Mouse (Mus musculus) embryonic facial prominence, embryonic 15.5 days (tissue): ENCODE results near the gene Prep. TPM values are rescaled to one million over a fixed set of nuclear protein-coding genes. Genes with fewer than 3 reads are reported as not detected.

Experiments used
- ATAC-seq: fragments of 200-750 bp; cut with Nextera tagmentation; 2 replicates; pipeline ENCODE4 v1.8.0; 2017; ENCODE audit warnings: low read depth, moderate TSS enrichment; ENCODE audit not compliant: insufficient number of reproducible peaks, low FRiP score, low TSS enrichment
- H3K27ac ChIP-seq: fragments of 300-500 bp; sonication (generic); replicated peaks from 2 replicates; pipeline ENCODE4 v1.5.1; 2015; ENCODE audit warnings: mild to moderate bottlenecking, inconsistent platforms
- H3K27me3 ChIP-seq: fragments of 300-500 bp; sonication (generic); 2 replicates; pipeline ENCODE4 v1.6.1; 2015; ENCODE audit warnings: inconsistent platforms
- H3K36me3 ChIP-seq: fragments of 300-500 bp; sonication (generic); 2 replicates; pipeline ENCODE4 v1.6.1; 2015; ENCODE audit warnings: mild to moderate bottlenecking, inconsistent platforms
- H3K4me1 ChIP-seq: fragments of 300-500 bp; sonication (generic); 2 replicates; pipeline ENCODE4 v1.6.1; 2015; ENCODE audit warnings: inconsistent platforms
- H3K4me2 ChIP-seq: fragments of 300-500 bp; sonication (generic); replicated peaks from 2 replicates; pipeline ENCODE4 v1.6.1; 2015; ENCODE audit warnings: mild to moderate bottlenecking, inconsistent platforms
- H3K4me3 ChIP-seq: fragments of 300-500 bp; sonication (generic); replicated peaks from 2 replicates; pipeline ENCODE4 v1.5.1; 2015; ENCODE audit warnings: mild to moderate bottlenecking, inconsistent platforms
- H3K9ac ChIP-seq: fragments of 300-500 bp; sonication (generic); 2 replicates; pipeline ENCODE4 v1.6.1; 2015; ENCODE audit warnings: inconsistent platforms
- H3K9me3 ChIP-seq: fragments of 300-500 bp; sonication (generic); replicated peaks from 2 replicates; pipeline ENCODE4 v1.6.1; 2016; ENCODE audit warnings: inconsistent platforms
- WGBS: fragments of 180-500 bp; shearing (Covaris S2); methylation state at CpG from one replicate; pipeline ENCODE4 v1.1.7; 2015; 5-methylcytosine and 5-hydroxymethylcytosine counted together
- polyA plus RNA-seq: library from polyadenylated mRNA; unstranded; fragments of >200 nt; fragmentation: Nextera tagmentation; extraction: Ambion mirVana; gene quantifications from 2 replicates; pipeline ENCODE4 v1.2.1, GENCODE M21; 2015

Gene Prep
- polyA plus RNA-seq, 1 experiment from 2014 or later, result 20.2 TPM

- Histone ChIP-seq H3K27ac (no peak overlapping the region), H3K9me3 (no peaks in the 10 kb centered on the region), H3K4me3 (no peak overlapping the region), H3K27me3 (no peaks in the 10 kb centered on the region), H3K4me1 (no peaks in the 10 kb centered on the region), H3K9ac (no peak overlapping the region), H3K36me3 (peaks cover 61% of the 10 kb centered on the region), H3K4me2 (no peak overlapping the region)
- WGBS, result 94% methylated on average over 3 of the region's 3 CpGs
- no peak for ATAC-seq
Measured at GRCm38 (mm10) chr10:45121637-45122036, 54.6 kb downstream of the Prep start.

DNA sequence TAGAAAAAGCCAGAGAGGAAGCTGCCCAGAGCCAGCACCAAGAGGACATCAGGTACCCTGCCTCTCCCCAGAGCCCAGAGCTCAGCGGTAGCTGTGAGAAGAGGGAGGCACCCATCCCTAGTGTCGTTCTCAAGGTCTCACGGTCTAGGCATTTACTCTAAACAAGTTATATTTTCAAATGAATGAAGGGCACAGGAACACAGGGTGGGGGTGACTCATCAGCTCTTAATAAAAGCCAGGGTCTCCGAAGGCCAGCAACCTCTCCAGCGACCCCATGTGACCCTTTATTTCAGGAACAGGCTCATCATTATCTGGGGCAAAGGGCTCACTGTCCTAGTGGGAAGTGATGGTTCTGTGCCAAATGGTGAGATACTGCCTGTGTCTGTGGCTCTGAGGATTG is 55.5 kb downstream of the Prep start:
- peaks cover 56% of the 10 kb centered on the region for H3K36me3 ChIP-seq
- H3K4me2 ChIP-seq, result no peak overlapping the region

GRCm38 (mm10) chr10:45123011-45123410 is 56.0 kb downstream of the Prep start:
- WGBS, result 72% methylated on average over 6 of the region's 6 CpGs
- Histone ChIP-seq H3K36me3 (peaks cover 54% of the 10 kb centered on the region), H3K9ac (no peak overlapping the region)

More for the DNA sequence above, 55.5 kb downstream of the Prep start:
- no peaks in the 10 kb centered on the region for H3K4me1 ChIP-seq
- ATAC-seq, result no peak
- no peak overlapping the region for H3K9ac ChIP-seq
- no peaks in the 10 kb centered on the region for H3K27me3 ChIP-seq
- WGBS, result 60% methylated on average over 5 of the region's 5 CpGs
- H3K4me3 ChIP-seq, result no peak overlapping the region
- H3K9me3 ChIP-seq, result no peaks in the 10 kb centered on the region
- H3K27ac ChIP-seq, result no peak overlapping the region

DNA sequence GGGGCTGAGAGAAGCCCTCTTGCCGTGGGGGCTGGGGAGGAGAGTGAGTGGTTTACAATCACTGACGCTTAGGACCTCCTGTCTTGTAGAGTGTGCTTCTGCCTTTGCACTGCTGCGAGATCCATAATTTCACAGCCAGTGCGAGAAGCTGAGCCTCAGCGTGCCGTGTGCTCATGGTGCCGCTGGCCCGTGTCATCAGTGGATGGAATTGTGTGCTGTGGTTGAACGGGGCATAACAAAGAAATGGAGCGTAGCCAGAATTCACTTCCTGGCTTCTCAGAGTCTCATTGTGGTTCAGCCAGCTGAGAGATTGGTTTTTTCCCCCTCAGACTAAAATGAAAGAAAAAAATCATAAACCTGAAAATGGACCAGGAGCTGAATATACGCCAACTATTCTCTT is 62.1 kb downstream of the Prep start:
- Histone ChIP-seq H3K9me3 (no peaks in the 10 kb centered on the region), H3K9ac (no peak overlapping the region), H3K4me2 (no peak overlapping the region), H3K4me3 (no peak overlapping the region), H3K27me3 (no peaks in the 10 kb centered on the region), H3K27ac (no peak overlapping the region), H3K4me1 (no peaks in the 10 kb centered on the region), H3K36me3 (peaks cover 14% of the 10 kb centered on the region)
- 70% methylated on average over 11 of the region's 11 CpGs for WGBS
- no peak for ATAC-seq

More at GRCm38 (mm10) chr10:45123011-45123410, 56.0 kb downstream of the Prep start:
- H3K27me3 ChIP-seq, result no peaks in the 10 kb centered on the region
- H3K4me2 ChIP-seq, result no peak overlapping the region
- no peaks in the 10 kb centered on the region for H3K9me3 ChIP-seq
- no peaks in the 10 kb centered on the region for H3K4me1 ChIP-seq
- no peak overlapping the region for H3K27ac ChIP-seq
- no peak for ATAC-seq
- H3K4me3 ChIP-seq, result no peak overlapping the region

DNA sequence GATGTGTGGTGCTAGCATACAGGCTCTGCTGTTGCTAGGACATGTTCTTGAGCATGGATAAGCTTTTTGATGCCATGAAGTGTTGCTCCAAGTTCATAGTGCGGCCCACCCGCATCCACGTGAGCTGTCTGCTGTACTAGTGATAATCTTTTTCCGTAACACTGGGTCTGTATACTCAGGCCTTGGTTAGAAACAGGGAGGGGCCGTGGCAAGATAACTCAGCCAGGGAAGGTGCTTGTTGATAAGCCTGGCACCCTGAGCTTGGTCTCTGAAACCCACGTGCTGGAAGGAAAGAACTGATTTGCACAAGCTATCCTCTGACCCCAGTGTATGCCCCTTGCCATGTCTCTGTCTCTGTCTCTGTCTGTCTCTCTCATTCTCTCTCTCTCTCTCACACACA is 63.0 kb downstream of the Prep start:
- no peak overlapping the region for H3K4me2 ChIP-seq
- no peaks in the 10 kb centered on the region for H3K4me1 ChIP-seq
- H3K27ac ChIP-seq, result no peak overlapping the region
- WGBS, result 87% methylated on average over 6 of the region's 6 CpGs
- no peak overlapping the region for H3K4me3 ChIP-seq
- no peaks in the 10 kb centered on the region for H3K27me3 ChIP-seq
- H3K9me3 ChIP-seq, result no peaks in the 10 kb centered on the region
- peaks cover 11% of the 10 kb centered on the region for H3K36me3 ChIP-seq
- H3K9ac ChIP-seq, result no peak overlapping the region
- ATAC-seq, result no peak

DNA sequence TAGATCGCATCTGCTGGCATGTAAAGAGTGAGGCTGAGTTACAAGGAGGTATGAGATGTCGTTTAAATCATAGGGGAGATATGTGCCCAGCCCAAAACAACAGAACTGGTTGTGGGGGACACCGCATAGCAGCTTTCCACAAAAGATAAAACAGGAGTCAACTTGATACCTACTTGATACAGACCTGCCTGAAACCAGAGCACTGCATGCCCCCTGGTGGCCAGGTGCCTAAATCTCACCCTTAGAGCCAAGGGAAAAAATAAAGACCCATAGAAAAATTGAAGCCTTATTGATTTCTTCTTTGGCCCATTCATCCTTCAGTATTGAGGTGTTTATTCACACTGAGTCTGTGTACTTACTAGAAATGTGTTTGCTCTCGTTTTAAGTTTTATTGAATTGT is 65.4 kb downstream of the Prep start:
- H3K9me3 ChIP-seq, result no peaks in the 10 kb centered on the region
- H3K4me3 ChIP-seq, result no peak overlapping the region
- no peaks in the 10 kb centered on the region for H3K27me3 ChIP-seq
- no peaks in the 10 kb centered on the region for H3K4me1 ChIP-seq
- no peak for ATAC-seq
- H3K4me2 ChIP-seq, result no peak overlapping the region
- H3K27ac ChIP-seq, result no peak overlapping the region
- H3K36me3 ChIP-seq, result peaks cover 4% of the 10 kb centered on the region; the same call in 1 of the 2 replicates
- H3K9ac ChIP-seq, result no peak overlapping the region
- 73% methylated on average over 4 of the region's 4 CpGs for WGBS

- Histone ChIP-seq H3K4me3 (no peak overlapping the region), H3K4me1 (0 out of 2 replicates have a peak, but pooled peaks cover 4% of the 10 kb centered on the region), H3K4me2 (no peak overlapping the region), H3K27ac (no peak overlapping the region), H3K9ac (no peak overlapping the region), H3K9me3 (no peaks in the 10 kb centered on the region), H3K27me3 (no peaks in the 10 kb centered on the region), H3K36me3 (peaks cover 4% of the 10 kb centered on the region; the same call in 1 of the 2 replicates)
- no peak for ATAC-seq
- WGBS, result 82% methylated on average over 7 of the region's 7 CpGs
Measured at GRCm38 (mm10) chr10:45136806-45137205, 69.8 kb downstream of the Prep start.

DNA sequence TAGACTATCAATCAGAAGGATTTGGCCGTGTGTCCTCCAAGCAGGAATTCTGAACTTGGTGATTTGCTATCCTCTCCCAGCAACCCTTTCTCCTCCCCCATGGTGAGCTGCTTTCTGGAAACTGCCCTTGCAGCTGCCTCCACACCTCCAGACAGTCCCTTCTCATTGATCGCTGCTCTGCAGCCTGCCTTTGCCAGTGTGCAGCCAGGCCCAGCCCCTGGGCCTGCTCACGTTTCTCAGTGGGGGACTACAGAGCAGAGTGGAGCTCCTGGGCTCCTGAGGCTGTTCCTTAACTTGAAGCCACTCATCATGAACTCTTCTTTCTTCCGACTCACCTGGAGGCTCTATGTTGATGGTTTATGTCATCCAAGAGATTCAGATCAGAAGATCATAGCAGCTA is 72.9 kb downstream of the Prep start:
- Histone ChIP-seq H3K9me3 (no peaks in the 10 kb centered on the region), H3K4me3 (no peak overlapping the region), H3K36me3 (peaks cover 4% of the 10 kb centered on the region; the same call in 1 of the 2 replicates), H3K27me3 (no peaks in the 10 kb centered on the region), H3K4me1 (0 out of 2 replicates have a peak, but pooled peaks cover 4% of the 10 kb centered on the region), H3K9ac (no peak overlapping the region), H3K27ac (no peak overlapping the region), H3K4me2 (no peak overlapping the region)
- no peak for ATAC-seq
- 70% methylated on average over 4 of the region's 4 CpGs for WGBS

GRCm38 (mm10) chr10:45140474-45141212 is 73.6 kb downstream of the Prep start:
- H3K36me3 ChIP-seq, result 0 out of 2 replicates have a peak, but pooled peaks cover 4% of the 10 kb centered on the region
- no peaks in the 10 kb centered on the region for H3K27me3 ChIP-seq
- no peak overlapping the region for H3K4me3 ChIP-seq
- no peak overlapping the region for H3K4me2 ChIP-seq
- no peak overlapping the region for H3K27ac ChIP-seq
- no peaks in the 10 kb centered on the region for H3K9me3 ChIP-seq
- WGBS, result 69% methylated on average over 7 of the region's 7 CpGs
- H3K4me1 ChIP-seq, result 0 out of 2 replicates have a peak, but pooled peaks cover 4% of the 10 kb centered on the region
- no peak for ATAC-seq
- no peak overlapping the region for H3K9ac ChIP-seq

DNA sequence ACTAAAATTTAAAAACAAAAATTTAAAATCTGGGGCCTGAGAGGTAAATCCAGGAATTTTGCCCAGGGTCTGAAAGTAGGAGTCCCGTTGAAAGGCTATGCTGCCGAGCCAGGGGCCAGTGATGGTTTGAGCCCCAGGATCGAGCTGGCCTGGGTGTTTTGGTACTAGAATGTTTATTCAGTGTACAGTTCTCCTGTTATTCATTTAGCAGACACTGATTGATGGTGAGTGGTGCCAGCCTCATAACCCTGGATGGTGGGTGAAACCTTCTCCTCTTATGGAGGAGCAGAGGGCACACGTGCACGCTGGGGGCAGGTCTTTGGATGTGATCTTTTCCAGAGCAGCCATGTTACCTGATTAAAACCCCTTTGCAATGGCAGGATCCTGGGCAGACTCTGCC is 75.4 kb downstream of the Prep start:
- H3K4me3 ChIP-seq, result no peak overlapping the region
- no peak for ATAC-seq
- no peaks in the 10 kb centered on the region for H3K9me3 ChIP-seq
- 88% methylated on average over 5 of the region's 5 CpGs for WGBS
- no peak overlapping the region for H3K9ac ChIP-seq
- H3K27ac ChIP-seq, result no peak overlapping the region
- H3K27me3 ChIP-seq, result no peaks in the 10 kb centered on the region
- no peak overlapping the region for H3K4me2 ChIP-seq
- H3K36me3 ChIP-seq, result no peaks in the 10 kb centered on the region
- 0 out of 2 replicates have a peak, but pooled peaks cover 4% of the 10 kb centered on the region for H3K4me1 ChIP-seq

GRCm38 (mm10) chr10:45144038-45144817 is 77.2 kb downstream of the Prep start:
- Histone ChIP-seq H3K4me2 (no peak overlapping the region), H3K9me3 (no peaks in the 10 kb centered on the region), H3K4me3 (no peak overlapping the region), H3K36me3 (no peaks in the 10 kb centered on the region), H3K27me3 (no peaks in the 10 kb centered on the region), H3K9ac (no peak overlapping the region), H3K27ac (no peak overlapping the region), H3K4me1 (0 out of 2 replicates have a peak, but pooled peaks cover 4% of the 10 kb centered on the region)
- WGBS, result 89% methylated on average over 6 of the region's 6 CpGs
- ATAC-seq, result no peak
